Mouse (Mus musculus): ENCODE results near the gene Zfp800. TPM values are rescaled to one million over a fixed set of nuclear protein-coding genes. Genes with fewer than 3 reads are reported as not detected.

The Zfp800 gene
- polyA plus RNA-seq, 1 experiment from 2014 or later: 17.7 TPM

- Histone ChIP-seq H3K27me3 (ENCODE audit: control insufficient read depth, insufficient read depth, low read length) (no peaks in the 10 kb centered on the region), H3K9ac (ENCODE audit: low read depth, low read length) (no peak overlapping the region), H3K9me3 (replicated peaks; ENCODE audit: control insufficient read depth, low read length) (no peaks in the 10 kb centered on the region), H3K27ac (ENCODE audit: low read depth, low read length) (peak overlapping the region; percentile 57; the same call in 1 of the 2 replicates), H3K4me3 (ENCODE audit: low read depth, low read length) (no peak overlapping the region), H3K4me1 (ENCODE audit: control insufficient read depth, insufficient read depth, low read length) (no peaks in the 10 kb centered on the region), H3K4me2 (no peak overlapping the region), H3K36me3 (ENCODE audit: control insufficient read depth, insufficient read depth, low read length) (peaks cover 3% of the 10 kb centered on the region; the same call in 1 of the 2 replicates)
- WGBS (ENCODE audit: insufficient replicate concordance): 75% methylated on average over 7 of the region's 7 CpGs
- ATAC-seq (replicated peaks; ENCODE audit: insufficient number of reproducible peaks, low FRiP score, low TSS enrichment): peak; percentile 91
These were observed 165.0 kb downstream of the Zfp800 start for GRCm38 (mm10) chr6:28232618-28233361.

- H3K9me3 ChIP-seq (replicated peaks; ENCODE audit: control insufficient read depth, low read length): no peaks in the 10 kb centered on the region
- H3K9ac ChIP-seq (ENCODE audit: low read depth, low read length): no peak overlapping the region
- no peaks in the 10 kb centered on the region for H3K4me1 ChIP-seq (ENCODE audit: control insufficient read depth, insufficient read depth, low read length)
- no peak overlapping the region for H3K27ac ChIP-seq (ENCODE audit: low read depth, low read length)
- WGBS (ENCODE audit: insufficient replicate concordance): 83% methylated on average over 3 of the region's 3 CpGs
- no peak overlapping the region for H3K4me2 ChIP-seq
- H3K27me3 ChIP-seq (ENCODE audit: control insufficient read depth, insufficient read depth, low read length): no peaks in the 10 kb centered on the region
- no peak overlapping the region for H3K4me3 ChIP-seq (ENCODE audit: low read depth, low read length)
- ATAC-seq (replicated peaks; ENCODE audit: insufficient number of reproducible peaks, low FRiP score, low TSS enrichment): no peak
- peaks cover 3% of the 10 kb centered on the region; the same call in 1 of the 2 replicates for H3K36me3 ChIP-seq (ENCODE audit: control insufficient read depth, insufficient read depth, low read length)
These were observed 169.7 kb downstream of the Zfp800 start for GRCm38 (mm10) chr6:28228085-28228484.

GRCm38 (mm10) chr6:28221017-28221416 is 176.8 kb downstream of the Zfp800 start:
- no peak for ATAC-seq (replicated peaks; ENCODE audit: insufficient number of reproducible peaks, low FRiP score, low TSS enrichment)

GRCm38 (mm10) chr6:28218386-28218785 is 179.4 kb downstream of the Zfp800 start:
- ATAC-seq (replicated peaks; ENCODE audit: insufficient number of reproducible peaks, low FRiP score, low TSS enrichment): no peak
- Histone ChIP-seq H3K4me2 (no peak overlapping the region), H3K27me3 (ENCODE audit: control insufficient read depth, insufficient read depth, low read length) (no peaks in the 10 kb centered on the region), H3K36me3 (ENCODE audit: control insufficient read depth, insufficient read depth, low read length) (no peaks in the 10 kb centered on the region), H3K4me3 (ENCODE audit: low read depth, low read length) (no peak overlapping the region), H3K9ac (ENCODE audit: low read depth, low read length) (no peak overlapping the region), H3K4me1 (ENCODE audit: control insufficient read depth, insufficient read depth, low read length) (no peaks in the 10 kb centered on the region), H3K9me3 (replicated peaks; ENCODE audit: control insufficient read depth, low read length) (no peaks in the 10 kb centered on the region), H3K27ac (ENCODE audit: low read depth, low read length) (no peak overlapping the region)
- 82% methylated on average over 8 of the region's 8 CpGs for WGBS (ENCODE audit: insufficient replicate concordance)

More at GRCm38 (mm10) chr6:28221017-28221416, 176.8 kb downstream of the Zfp800 start:
- no peak overlapping the region for H3K9ac ChIP-seq (ENCODE audit: low read depth, low read length)
- no peak overlapping the region for H3K4me3 ChIP-seq (ENCODE audit: low read depth, low read length)
- no peaks in the 10 kb centered on the region for H3K27me3 ChIP-seq (ENCODE audit: control insufficient read depth, insufficient read depth, low read length)
- H3K4me2 ChIP-seq: no peak overlapping the region
- H3K36me3 ChIP-seq (ENCODE audit: control insufficient read depth, insufficient read depth, low read length): no peaks in the 10 kb centered on the region
- no peak overlapping the region for H3K27ac ChIP-seq (ENCODE audit: low read depth, low read length)
- WGBS (ENCODE audit: insufficient replicate concordance): 85% methylated on average over 4 of the region's 4 CpGs
- H3K9me3 ChIP-seq (replicated peaks; ENCODE audit: control insufficient read depth, low read length): no peaks in the 10 kb centered on the region
- H3K4me1 ChIP-seq (ENCODE audit: control insufficient read depth, insufficient read depth, low read length): no peaks in the 10 kb centered on the region

- ATAC-seq (replicated peaks; ENCODE audit: insufficient number of reproducible peaks, low FRiP score, low TSS enrichment): peak; percentile 89
- Histone ChIP-seq H3K4me3 (ENCODE audit: low read depth, low read length) (peak overlapping the region; percentile 47), H3K4me2 (peak overlapping the region; percentile 69), H3K9me3 (replicated peaks; ENCODE audit: control insufficient read depth, low read length) (no peaks in the 10 kb centered on the region), H3K27me3 (ENCODE audit: control insufficient read depth, insufficient read depth, low read length) (no peaks in the 10 kb centered on the region), H3K36me3 (ENCODE audit: control insufficient read depth, insufficient read depth, low read length) (no peaks in the 10 kb centered on the region), H3K27ac (ENCODE audit: low read depth, low read length) (0 out of 2 replicates have a peak overlapping the region, but pooled peaks have one; percentile 35), H3K9ac (ENCODE audit: low read depth, low read length) (peak overlapping the region; percentile 65), H3K4me1 (ENCODE audit: control insufficient read depth, insufficient read depth, low read length) (no peaks in the 10 kb centered on the region)
- under 1% methylated on average over 85 of the region's 87 CpGs for WGBS (ENCODE audit: insufficient replicate concordance)
These were observed 182.4 kb downstream of the Zfp800 start for GRCm38 (mm10) chr6:28215268-28215954.

- Histone ChIP-seq H3K27me3 (ENCODE audit: control insufficient read depth, insufficient read depth, low read length) (no peaks in the 10 kb centered on the region), H3K9me3 (replicated peaks; ENCODE audit: control insufficient read depth, low read length) (no peaks in the 10 kb centered on the region), H3K27ac (ENCODE audit: low read depth, low read length) (no peak overlapping the region), H3K4me3 (ENCODE audit: low read depth, low read length) (peak overlapping the region; percentile 47), H3K4me2 (peak overlapping the region; percentile 69), H3K9ac (ENCODE audit: low read depth, low read length) (peak overlapping the region; percentile 65), H3K4me1 (ENCODE audit: control insufficient read depth, insufficient read depth, low read length) (no peaks in the 10 kb centered on the region), H3K36me3 (ENCODE audit: control insufficient read depth, insufficient read depth, low read length) (no peaks in the 10 kb centered on the region)
- 36% methylated on average over 13 of the region's 13 CpGs for WGBS (ENCODE audit: insufficient replicate concordance)
- no peak for ATAC-seq (replicated peaks; ENCODE audit: insufficient number of reproducible peaks, low FRiP score, low TSS enrichment)
These were observed 183.0 kb downstream of the Zfp800 start for GRCm38 (mm10) chr6:28214658-28215267.

GRCm38 (mm10) chr6:28203454-28203853 is 194.4 kb downstream of the Zfp800 start:
- no peaks in the 10 kb centered on the region for H3K9me3 ChIP-seq (replicated peaks; ENCODE audit: control insufficient read depth, low read length)
- no peaks in the 10 kb centered on the region for H3K36me3 ChIP-seq (ENCODE audit: control insufficient read depth, insufficient read depth, low read length)
- H3K27ac ChIP-seq (ENCODE audit: low read depth, low read length): no peak overlapping the region
- no peak overlapping the region for H3K4me3 ChIP-seq (ENCODE audit: low read depth, low read length)
- no peak overlapping the region for H3K4me2 ChIP-seq
- no peak overlapping the region for H3K9ac ChIP-seq (ENCODE audit: low read depth, low read length)
- no peak for ATAC-seq (replicated peaks; ENCODE audit: insufficient number of reproducible peaks, low FRiP score, low TSS enrichment)
- WGBS (ENCODE audit: insufficient replicate concordance): 48% methylated on average over 4 of the region's 4 CpGs
- no peaks in the 10 kb centered on the region for H3K27me3 ChIP-seq (ENCODE audit: control insufficient read depth, insufficient read depth, low read length)
- H3K4me1 ChIP-seq (ENCODE audit: control insufficient read depth, insufficient read depth, low read length): no peaks in the 10 kb centered on the region

GRCm38 (mm10) chr6:28202833-28203232 is 195.0 kb downstream of the Zfp800 start:
- H3K27me3 ChIP-seq (ENCODE audit: control insufficient read depth, insufficient read depth, low read length): no peaks in the 10 kb centered on the region
- H3K4me3 ChIP-seq (ENCODE audit: low read depth, low read length): no peak overlapping the region
- 49% methylated on average over 6 of the region's 6 CpGs for WGBS (ENCODE audit: insufficient replicate concordance)
- no peak for ATAC-seq (replicated peaks; ENCODE audit: insufficient number of reproducible peaks, low FRiP score, low TSS enrichment)
- H3K27ac ChIP-seq (ENCODE audit: low read depth, low read length): no peak overlapping the region
- no peak overlapping the region for H3K9ac ChIP-seq (ENCODE audit: low read depth, low read length)
- no peaks in the 10 kb centered on the region for H3K36me3 ChIP-seq (ENCODE audit: control insufficient read depth, insufficient read depth, low read length)
- H3K9me3 ChIP-seq (replicated peaks; ENCODE audit: control insufficient read depth, low read length): no peaks in the 10 kb centered on the region
- no peaks in the 10 kb centered on the region for H3K4me1 ChIP-seq (ENCODE audit: control insufficient read depth, insufficient read depth, low read length)
- H3K4me2 ChIP-seq: no peak overlapping the region
